Mouse (Mus musculus) spleen, adult 18-20 months (tissue): ENCODE results near the gene Slc48a1.

Source experiments
- DNase-seq, 2 experiments: peaks; one replicate each; pipeline ENCODE4 v3.0.0; 2022; ENCODE audit warnings: mixed read lengths in 2 of 2

Slc48a1 gene

GRCm38 (mm10) chr15:97755361-97755760 lies 23.0 kb upstream of the Slc48a1 start:
- no peak for DNase-seq

GRCm38 (mm10) chr15:97760006-97760405 lies 18.3 kb upstream of the Slc48a1 start:
- DNase-seq = no peak

DNA sequence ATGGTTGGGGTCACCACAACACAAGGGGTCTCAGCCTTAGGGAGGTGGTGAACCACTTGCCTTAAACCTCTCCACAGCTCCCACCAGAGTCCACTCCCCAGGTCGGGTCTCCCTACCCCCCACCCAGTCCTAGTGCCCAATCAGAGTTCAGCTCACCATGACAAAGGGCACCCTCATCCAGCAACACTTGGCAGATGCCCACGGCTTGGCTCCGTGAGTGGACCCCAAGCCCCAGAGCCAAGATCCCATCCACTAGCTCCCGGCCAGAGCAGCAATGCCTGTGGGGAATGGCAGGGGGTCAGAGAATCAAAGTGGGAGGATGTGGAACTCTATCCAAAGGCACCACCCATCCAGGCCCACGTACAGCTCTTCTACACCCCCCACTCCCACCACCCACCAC lies 17.4 kb upstream of the Slc48a1 start:
- no peak for DNase-seq

- no peak for DNase-seq
Observed at GRCm38 (mm10) chr15:97761438-97761837, 16.9 kb upstream of the Slc48a1 start.

DNA sequence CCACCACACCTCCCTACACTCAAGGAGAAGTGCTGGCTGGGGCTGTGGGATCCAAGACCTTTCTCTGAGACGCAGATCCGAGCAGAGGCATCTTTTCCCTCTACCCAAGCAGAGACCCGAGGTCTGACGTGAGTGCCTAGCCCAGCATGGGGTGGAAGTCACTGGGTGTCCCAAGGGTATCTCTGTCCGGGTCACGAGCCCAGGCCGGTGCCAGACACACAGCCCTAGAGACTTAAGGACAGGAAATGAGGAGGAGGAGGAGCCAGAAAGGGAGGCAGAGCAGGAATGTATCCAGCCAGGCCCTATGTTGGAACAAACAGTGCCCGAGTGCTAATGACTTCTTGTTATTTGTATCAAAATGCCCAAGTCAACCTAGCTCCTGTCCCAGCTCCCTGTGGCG lies 15.6 kb upstream of the Slc48a1 start:
- no peak for DNase-seq

DNA sequence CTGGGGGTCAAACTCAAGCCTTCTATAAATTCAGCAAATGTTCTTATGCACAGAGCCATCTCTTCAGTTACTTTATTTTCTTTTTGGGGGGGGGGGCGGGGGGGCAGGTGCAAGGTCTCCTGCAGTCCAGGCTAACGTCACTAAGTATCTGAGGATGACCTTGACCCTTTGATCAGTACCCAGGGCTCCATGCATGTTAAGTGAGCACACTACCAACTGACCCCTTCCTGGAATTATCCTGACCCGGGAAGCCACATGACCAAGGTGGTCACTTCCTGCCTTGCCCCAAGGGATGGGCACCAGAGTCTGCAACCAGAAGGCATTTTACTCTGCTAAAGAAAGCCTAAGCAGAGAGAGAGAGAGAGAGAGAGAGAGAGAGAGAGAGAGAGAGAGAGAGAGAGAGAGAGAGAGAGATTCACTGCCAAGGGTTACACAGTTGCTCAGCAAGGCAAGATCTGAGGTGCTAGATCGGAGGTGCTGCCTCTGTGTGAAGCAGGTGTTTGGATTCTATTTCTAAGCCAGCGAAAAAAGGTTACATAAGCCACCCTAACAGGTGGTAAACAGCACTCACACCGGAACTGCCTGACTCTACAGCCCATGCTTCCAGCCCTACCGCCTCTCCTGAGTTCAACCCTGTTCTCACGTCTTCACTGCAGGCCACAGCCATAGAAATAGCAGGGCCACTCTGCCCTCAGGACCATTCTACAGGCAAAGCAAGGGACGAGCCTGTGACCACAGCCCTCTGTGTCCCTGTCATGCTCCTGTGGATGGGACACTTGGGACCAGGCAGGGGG lies 14.9 kb upstream of the Slc48a1 start:
- DNase-seq = no peak

DNA sequence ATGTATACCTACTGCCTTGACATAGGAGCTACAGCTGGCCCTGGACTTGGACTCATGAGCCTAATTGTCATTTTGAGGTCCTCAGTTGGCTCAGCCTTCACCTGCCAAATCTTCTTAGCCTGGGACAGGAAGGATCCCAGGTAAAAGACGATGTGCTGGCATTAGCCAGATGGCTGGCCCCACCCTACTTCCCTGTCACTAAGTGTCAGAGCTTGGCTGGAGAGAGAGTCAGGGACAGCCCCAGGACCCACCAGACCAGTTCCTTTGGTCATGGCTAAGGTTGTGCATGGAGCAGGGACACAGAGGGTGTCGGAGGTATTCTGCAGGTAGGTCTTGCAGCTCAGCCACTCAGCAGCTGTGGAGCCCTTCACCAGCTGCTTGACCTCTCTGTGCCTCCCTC lies 13.8 kb upstream of the Slc48a1 start:
- no peak for DNase-seq

- DNase-seq = no peak
Observed at GRCm38 (mm10) chr15:97765090-97765794, 13.1 kb upstream of the Slc48a1 start.

DNA sequence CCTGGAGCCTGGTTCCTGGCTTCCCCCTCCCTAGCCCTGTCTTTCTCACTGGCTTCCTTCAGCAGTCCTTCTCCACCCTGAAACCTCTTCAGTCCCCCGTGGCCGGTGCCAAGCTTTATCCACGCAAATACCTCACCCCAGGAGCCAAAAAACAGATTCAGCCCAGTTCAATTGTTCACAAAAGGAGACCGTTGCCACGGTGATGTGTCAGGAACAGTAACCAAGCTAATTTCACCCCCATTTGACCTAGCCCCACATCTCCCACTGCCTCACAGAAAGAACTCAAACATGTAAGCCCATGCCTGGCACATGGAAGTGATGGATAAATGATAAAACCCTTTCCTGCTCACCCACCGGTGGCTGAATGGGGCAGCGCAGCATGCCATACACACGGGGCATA lies 12.1 kb upstream of the Slc48a1 start:
- no peak for DNase-seq

GRCm38 (mm10) chr15:97766594-97767279 lies 11.6 kb upstream of the Slc48a1 start:
- DNase-seq = no peak

DNA sequence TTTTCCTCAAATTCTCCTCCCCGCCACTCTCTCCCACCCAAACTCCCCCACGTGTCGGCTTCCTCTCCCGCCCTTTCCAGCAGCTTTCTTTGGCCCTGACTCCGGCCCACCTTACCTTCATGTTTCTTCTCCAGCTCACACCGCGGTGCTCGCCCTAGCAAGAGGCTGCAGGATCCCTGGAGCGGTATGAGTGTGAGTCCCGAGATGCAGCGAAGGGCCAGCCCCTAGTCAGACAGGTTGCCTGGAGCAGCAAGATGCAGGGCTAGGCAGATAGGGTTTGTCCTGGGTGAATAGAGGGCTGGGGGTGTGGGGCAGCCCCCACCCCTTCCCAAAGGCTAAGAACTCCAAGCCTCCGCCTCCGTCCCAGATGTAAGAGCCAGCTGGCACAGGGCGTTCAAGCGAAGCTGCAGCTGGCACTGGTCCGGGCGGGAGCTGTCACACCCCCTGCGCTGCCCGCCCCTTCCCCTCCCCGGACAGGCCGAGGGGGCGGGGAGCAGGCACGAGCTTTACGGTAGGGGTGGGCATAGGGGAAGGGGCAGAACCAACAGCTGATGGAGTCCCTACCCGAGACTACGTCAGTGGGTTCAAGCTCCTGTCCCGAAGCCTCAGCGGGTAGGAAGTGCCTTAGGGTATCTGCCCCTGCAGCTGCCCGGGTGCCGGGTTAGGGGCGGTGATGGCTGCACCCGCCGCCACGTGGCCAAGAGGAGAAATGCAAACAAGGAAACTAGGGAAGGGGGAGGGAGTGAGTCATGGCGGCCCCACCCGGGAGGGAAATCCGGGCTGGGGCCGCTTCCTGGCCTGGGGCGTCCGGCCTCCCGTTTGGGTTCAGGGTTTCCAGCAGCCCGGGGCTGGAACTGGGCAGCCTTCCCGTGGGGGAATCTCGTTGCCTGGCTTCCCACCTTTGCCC lies 10.8 kb upstream of the Slc48a1 start, which contains the start of gene Rapgef3:
TSS of gene Rapgef3 (minus strand) at position 693 of the 907 bp plus-strand sequence.
- DNase-seq = peak; percentile 75 to 82

- no peak for DNase-seq
Observed at GRCm38 (mm10) chr15:97768192-97768591, 10.1 kb upstream of the Slc48a1 start.

GRCm38 (mm10) chr15:97770280-97770679 lies 8.0 kb upstream of the Slc48a1 start:
- DNase-seq = no peak

- no peak for DNase-seq
Observed at GRCm38 (mm10) chr15:97773108-97773507, 5.2 kb upstream of the Slc48a1 start.

DNA sequence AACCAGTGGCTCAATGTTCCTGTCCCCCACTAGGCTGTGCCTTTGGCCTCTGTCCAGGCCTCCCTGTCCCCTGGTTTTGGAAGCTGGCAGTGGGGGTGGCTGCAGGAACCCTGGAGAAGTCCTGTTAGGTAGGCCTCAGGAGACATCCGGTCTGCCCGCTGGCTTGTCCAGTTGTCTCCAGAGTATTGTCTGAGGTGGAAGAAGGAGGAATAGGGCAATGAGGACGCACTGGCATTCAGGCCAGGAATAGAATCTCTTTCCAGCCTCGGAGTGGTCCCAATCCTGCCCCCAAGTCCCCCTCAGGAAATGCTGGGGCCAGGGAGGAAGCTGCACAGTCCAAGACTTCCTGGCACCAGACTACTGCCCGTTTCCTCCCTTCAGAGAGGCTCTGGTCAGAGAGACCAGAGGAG lies 4.4 kb upstream of the Slc48a1 start:
- DNase-seq = no peak

- DNase-seq = peak; percentile 49 to 77
Observed at GRCm38 (mm10) chr15:97776514-97776913, 1.8 kb upstream of the Slc48a1 start.

DNA sequence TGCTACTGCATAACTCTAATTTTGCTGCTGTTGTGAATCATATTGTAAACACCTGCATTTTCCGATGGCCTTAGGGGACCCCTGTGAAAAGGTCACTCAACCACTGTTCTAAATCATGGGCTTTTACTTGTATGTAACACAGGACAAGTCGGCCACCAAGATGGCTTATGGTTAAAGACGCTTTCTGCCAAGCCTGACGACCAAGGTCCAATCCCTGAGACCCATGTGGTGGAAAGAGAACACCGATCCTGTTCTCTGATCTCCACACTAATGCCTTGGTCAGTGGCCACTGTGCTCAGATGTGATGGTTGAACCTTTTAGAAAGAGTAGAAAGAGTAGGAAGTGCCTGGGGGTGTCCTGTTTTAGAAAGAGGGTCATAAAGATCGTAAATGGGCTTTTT lies 1.4 kb upstream of the Slc48a1 start:
- no peak for DNase-seq

DNA sequence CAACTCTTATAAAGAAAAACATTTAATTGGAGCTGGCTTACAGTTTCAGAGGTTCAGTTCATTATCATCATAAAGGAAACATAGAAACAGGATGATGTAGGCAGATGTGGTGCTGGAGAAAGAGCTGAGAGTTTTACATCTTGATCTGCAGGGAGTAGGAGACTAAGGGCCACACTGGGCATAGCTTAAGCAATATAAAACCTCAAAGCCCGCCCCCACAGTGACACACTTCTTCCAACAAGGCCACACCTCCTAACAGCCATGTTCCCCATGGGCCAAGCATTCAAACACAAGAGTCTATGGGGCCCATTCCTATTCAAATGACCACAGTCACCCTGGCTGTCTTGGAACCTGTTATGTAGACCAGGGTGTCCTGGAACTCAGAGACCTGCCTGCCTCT lies 1.3 kb downstream of the Slc48a1 start:
- no peak for DNase-seq

DNA sequence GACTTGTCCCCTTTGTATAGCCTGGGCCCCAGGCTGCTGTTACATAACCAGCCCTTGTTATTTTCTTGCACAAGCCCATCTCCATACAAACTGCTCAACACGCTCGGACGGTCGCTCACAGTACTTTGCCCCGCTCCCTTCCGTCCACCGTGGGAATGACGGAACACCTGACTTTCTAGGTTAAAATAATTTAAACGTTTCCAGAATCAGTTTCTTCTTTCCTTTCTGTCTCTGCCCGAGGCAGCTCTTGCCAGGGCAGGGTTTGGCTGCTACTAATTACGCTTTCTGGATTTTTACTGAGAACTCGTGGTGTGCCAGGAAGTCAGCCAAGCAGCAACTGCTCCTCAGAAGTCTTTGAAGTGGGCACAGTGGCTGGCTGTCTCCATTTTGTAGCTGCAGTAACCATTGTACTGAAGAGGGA lies 2.3 kb downstream of the Slc48a1 start:
- DNase-seq = no peak

- DNase-seq = no peak
Observed at GRCm38 (mm10) chr15:97781961-97782748, 3.8 kb downstream of the Slc48a1 start.

GRCm38 (mm10) chr15:97782749-97783105 lies 4.4 kb downstream of the Slc48a1 start:
- DNase-seq = peak; percentile 68 to 85

GRCm38 (mm10) chr15:97784092-97784559 lies 5.8 kb downstream of the Slc48a1 start:
- DNase-seq = peak; percentile 87 to 92
